Mouse (Mus musculus) limb, embryonic 11.5 days (tissue): ENCODE data around the gene Nrg4. TPM values are rescaled to one million over a fixed set of nuclear protein-coding genes. Genes with fewer than 3 reads are reported as not detected.
"Not testable (repeated sequence)": the region's sequence is repeated elsewhere in the genome, so short reads cannot be mapped to it uniquely, and the experiment has no call there.

Experiments
- ATAC-seq: fragments of 200-750 bp; cut with Nextera tagmentation; 2 replicates; pipeline ENCODE4 v1.8.0; 2017; ENCODE audit warnings: low read depth; ENCODE audit not compliant: insufficient number of reproducible peaks, low FRiP score, low TSS enrichment
- DNase-seq: peaks from one replicate; pipeline ENCODE4 v3.0.0-alpha.2; 2015; ENCODE audit warnings: low spot score
- H3K27ac ChIP-seq: fragments of 300-500 bp; sonication (generic); replicated peaks from 2 replicates; pipeline ENCODE4 v1.5.1; 2014; ENCODE audit warnings: low read depth, mild to moderate bottlenecking, low read length
- H3K27me3 ChIP-seq: fragments of 300-500 bp; sonication (generic); 2 replicates; pipeline ENCODE4 v1.6.1; 2014; ENCODE audit warnings: mild to moderate bottlenecking, low read length, mixed read lengths; ENCODE audit not compliant: control insufficient read depth, insufficient read depth
- H3K36me3 ChIP-seq: fragments of 300-500 bp; sonication (generic); 2 replicates; pipeline ENCODE4 v1.6.1; 2014; ENCODE audit warnings: mild to moderate bottlenecking, low read length, moderate library complexity, mixed read lengths; ENCODE audit not compliant: control insufficient read depth, insufficient read depth
- H3K4me1 ChIP-seq: fragments of 300-500 bp; sonication (generic); 2 replicates; pipeline ENCODE4 v1.6.1; 2014; ENCODE audit warnings: low read length, mixed read lengths; ENCODE audit not compliant: control insufficient read depth, insufficient read depth
- H3K4me2 ChIP-seq: fragments of 300-500 bp; sonication (generic); 2 replicates; pipeline ENCODE4 v1.6.1; 2014; ENCODE audit warnings: low read depth, mild to moderate bottlenecking, moderate library complexity; ENCODE audit not compliant: severe bottlenecking
- H3K4me3 ChIP-seq: fragments of 300-500 bp; sonication (generic); 2 replicates; pipeline ENCODE4 v1.5.1; 2014; ENCODE audit warnings: low read depth, low read length
- H3K9ac ChIP-seq: fragments of 300-500 bp; sonication (generic); 2 replicates; pipeline ENCODE4 v1.6.1; 2014; ENCODE audit warnings: mild to moderate bottlenecking, low read length
- H3K9me3 ChIP-seq: fragments of 300-500 bp; sonication (generic); 2 replicates; pipeline ENCODE4 v1.6.1; 2016; ENCODE audit warnings: low read length; ENCODE audit not compliant: control insufficient read depth
- WGBS: fragments of 180-500 bp; shearing (Covaris S2); extraction: QIAGEN DNeasy Blood & Tissue Kit; methylation state at CpG from one replicate; pipeline ENCODE4 v1.1.7; 2014; 5-methylcytosine and 5-hydroxymethylcytosine counted together
- polyA plus RNA-seq: library from polyadenylated mRNA; unstranded; fragments of >200 nt; fragmentation: Nextera tagmentation; extraction: Ambion mirVana; gene quantifications from 2 replicates; pipeline ENCODE4 v1.2.1, GENCODE M21; 2014

The Nrg4 gene
- polyA plus RNA-seq, 1 experiment from 2014 or later: 1.5 TPM

GRCm38 (mm10) chr9:55255056-55255455 lies 71.6 kb downstream of the Nrg4 start:
- Histone ChIP-seq H3K9me3 (no peaks in the 10 kb centered on the region), H3K27me3 (no peaks in the 10 kb centered on the region), H3K27ac (no peak overlapping the region), H3K4me1 (no peaks in the 10 kb centered on the region), H3K36me3 (no peaks in the 10 kb centered on the region), H3K9ac (no peak overlapping the region), H3K4me3 (no peak overlapping the region), H3K4me2 (no peak overlapping the region)
- WGBS: 93% methylated on average over 5 of the region's 5 CpGs
- no peak for ATAC-seq
- DNase-seq: no peak

- ATAC-seq (no peak), DNase-seq (no peak)
- Histone ChIP-seq H3K4me3 (no peak overlapping the region), H3K27me3 (no peaks in the 10 kb centered on the region), H3K4me2 (no peak overlapping the region), H3K9ac (no peak overlapping the region), H3K36me3 (no peaks in the 10 kb centered on the region), H3K4me1 (no peaks in the 10 kb centered on the region), H3K9me3 (no peaks in the 10 kb centered on the region), H3K27ac (no peak overlapping the region)
- WGBS: 87% methylated on average over 1 of the region's 1 CpGs
Observed at GRCm38 (mm10) chr9:55253849-55254248, 72.8 kb downstream of the Nrg4 start.

- DNase-seq, H3K27ac ChIP-seq, ATAC-seq, H3K9me3 ChIP-seq, H3K9ac ChIP-seq, H3K4me3 ChIP-seq, H3K27me3 ChIP-seq, H3K4me1 ChIP-seq, H3K4me2 ChIP-seq, H3K36me3 ChIP-seq: not testable (repeated sequence)
- WGBS: 65% methylated on average over 2 of the region's 2 CpGs
Observed at GRCm38 (mm10) chr9:55252097-55252496, 74.5 kb downstream of the Nrg4 start.

GRCm38 (mm10) chr9:55250595-55251247 lies 75.9 kb downstream of the Nrg4 start:
- Histone ChIP-seq H3K27ac (no peak overlapping the region), H3K4me3 (no peak overlapping the region), H3K4me2 (no peak overlapping the region), H3K36me3 (no peaks in the 10 kb centered on the region), H3K9ac (no peak overlapping the region), H3K9me3 (no peaks in the 10 kb centered on the region), H3K27me3 (no peaks in the 10 kb centered on the region), H3K4me1 (no peaks in the 10 kb centered on the region)
- DNase-seq (no peak), ATAC-seq (no peak)
- 82% methylated on average over 6 of the region's 6 CpGs for WGBS

GRCm38 (mm10) chr9:55248465-55248864 lies 78.2 kb downstream of the Nrg4 start:
- ATAC-seq: no peak
- no peaks in the 10 kb centered on the region for H3K4me1 ChIP-seq
- H3K27me3 ChIP-seq: no peaks in the 10 kb centered on the region
- no peaks in the 10 kb centered on the region for H3K36me3 ChIP-seq
- WGBS: 88% methylated on average over 4 of the region's 4 CpGs
- no peak overlapping the region for H3K4me2 ChIP-seq
- H3K27ac ChIP-seq: no peak overlapping the region
- no peak for DNase-seq
- no peaks in the 10 kb centered on the region for H3K9me3 ChIP-seq
- no peak overlapping the region for H3K9ac ChIP-seq
- no peak overlapping the region for H3K4me3 ChIP-seq

- Histone ChIP-seq H3K9ac (no peak overlapping the region), H3K36me3 (no peaks in the 10 kb centered on the region), H3K4me3 (no peak overlapping the region), H3K4me2 (no peak overlapping the region), H3K4me1 (no peaks in the 10 kb centered on the region), H3K27ac (no peak overlapping the region), H3K27me3 (no peaks in the 10 kb centered on the region), H3K9me3 (no peaks in the 10 kb centered on the region)
- DNase-seq (no peak), ATAC-seq (no peak)
- WGBS: 94% methylated on average over 4 of the region's 4 CpGs
Observed at GRCm38 (mm10) chr9:55246918-55247317, 79.7 kb downstream of the Nrg4 start.

- no peak for ATAC-seq
- H3K4me3 ChIP-seq: no peak overlapping the region
- DNase-seq: no peak
Observed at GRCm38 (mm10) chr9:55246440-55246839, 80.2 kb downstream of the Nrg4 start.

GRCm38 (mm10) chr9:55245057-55245750 lies 81.4 kb downstream of the Nrg4 start:
- 96% methylated on average over 1 of the region's 1 CpGs for WGBS
- H3K27me3 ChIP-seq: not testable (repeated sequence)

More at GRCm38 (mm10) chr9:55246440-55246839, 80.2 kb downstream of the Nrg4 start:
- H3K9ac ChIP-seq: no peak overlapping the region
- H3K36me3 ChIP-seq: no peaks in the 10 kb centered on the region
- WGBS: 75% methylated on average over 8 of the region's 8 CpGs
- no peak overlapping the region for H3K4me2 ChIP-seq
- no peaks in the 10 kb centered on the region for H3K9me3 ChIP-seq
- H3K27ac ChIP-seq: no peak overlapping the region
- no peaks in the 10 kb centered on the region for H3K27me3 ChIP-seq
- H3K4me1 ChIP-seq: no peaks in the 10 kb centered on the region

More at GRCm38 (mm10) chr9:55245057-55245750, 81.4 kb downstream of the Nrg4 start:
- H3K4me1 ChIP-seq, ATAC-seq, H3K4me2 ChIP-seq, H3K4me3 ChIP-seq, H3K9me3 ChIP-seq, DNase-seq, H3K36me3 ChIP-seq, H3K27ac ChIP-seq, H3K9ac ChIP-seq: not testable (repeated sequence)
